Mouse (Mus musculus) heart, adult 2 months (tissue): ENCODE measurements around the gene Slc38a10. TPM values are rescaled to one million over a fixed set of nuclear protein-coding genes. Genes with fewer than 3 reads are reported as not detected.

ENCODE experiments used
- DNase-seq, 2 experiments: peaks; one replicate each; pipeline ENCODE4 v3.0.0; 2021
- H3K27ac ChIP-seq: fragments of 200-600 bp; 2 replicates; pipeline ENCODE4 v1.8.1; 2022
- H3K27me3 ChIP-seq: fragments of 200-500 bp; 2 replicates; pipeline ENCODE4 v1.6.1; 2012; ENCODE audit warnings: mild to moderate bottlenecking, low read length, inconsistent platforms, mixed read lengths; ENCODE audit not compliant: control insufficient read depth, insufficient read depth
- H3K36me3 ChIP-seq: fragments of 200-500 bp; 2 replicates; pipeline ENCODE4 v1.6.1; 2012; ENCODE audit warnings: low read length, inconsistent platforms; ENCODE audit not compliant: control insufficient read depth, insufficient read depth
- H3K4me1 ChIP-seq: fragments of 200-500 bp; 2 replicates; pipeline ENCODE4 v1.6.1; 2011; ENCODE audit warnings: low read length; ENCODE audit not compliant: control insufficient read depth, insufficient read depth
- H3K4me3 ChIP-seq: fragments of 200-600 bp; 2 replicates; pipeline ENCODE4 v1.8.1; 2022
- H3K79me2 ChIP-seq: fragments of 200-500 bp; replicated peaks from 2 replicates; pipeline ENCODE4 v1.6.1; 2012; ENCODE audit warnings: mild to moderate bottlenecking, inconsistent platforms, low read length, moderate library complexity, mixed read lengths; ENCODE audit not compliant: control insufficient read depth, insufficient read depth
- H3K9ac ChIP-seq: fragments of 200-500 bp; 2 replicates; pipeline ENCODE4 v1.6.1; 2012; ENCODE audit warnings: low read depth, mild to moderate bottlenecking, control low read depth, inconsistent platforms, low read length, mixed read lengths
- CTCF ChIP-seq: fragments of 200-600 bp; IDR thresholded peaks from 2 replicates; pipeline ENCODE4 v1.8.1; 2022; ENCODE audit warnings: antibody characterized with exemption, mild to moderate bottlenecking, moderate library complexity
- EP300 ChIP-seq: fragments of 200-500 bp; IDR thresholded peaks from 2 replicates; pipeline ENCODE4 v1.6.1; 2011; ENCODE audit warnings: low read depth, low read length, control low read depth; ENCODE audit not compliant: insufficient read depth
- POLR2A ChIP-seq: fragments of 200-500 bp; IDR thresholded peaks from 2 replicates; pipeline ENCODE4 v1.6.1; 2011; ENCODE audit warnings: mild to moderate bottlenecking, low read depth, low read length, control low read depth; ENCODE audit not compliant: insufficient read depth
- WGBS: fragments of 180-500 bp; shearing (Covaris S2); methylation state at CpG from one replicate; pipeline ENCODE4 v1.1.7; 2018; 5-methylcytosine and 5-hydroxymethylcytosine counted together
- intact Hi-C: fragments of 180-260 bp; cut with DNase I; formaldehyde crosslinking; loops from one replicate; pipeline ENCODE4 v1.15.1; 2025
- long read RNA-seq: library from polyadenylated mRNA; stranded (forward); transcript quantifications from one replicate; pipeline ENCODE4 v2.0.0, GENCODE M21; 2021
- polyA plus RNA-seq: library from polyadenylated mRNA; depleted of rRNA; stranded (reverse); fragments of >200 nt; gene quantifications from 2 replicates; pipeline ENCODE4 v1.2.3, GENCODE M21; 2012; rRNA removed
- total RNA-seq, 2 experiments: library from RNA; stranded (reverse); gene quantifications; 2 replicates each; pipeline ENCODE4 v1.2.3; 2021

The Slc38a10 gene
- 10 to 100 TPM; 83.1 to 89.6 TPM for total RNA-seq
- 84.5 and 128 TPM in 2 replicates for polyA plus RNA-seq
- long read RNA-seq, full-length matches to known transcripts, result 15 of 61 reads
- long read RNA-seq, partial matches to known transcripts, result 5 of 61 reads
- long read RNA-seq, other reads (novel, unspliced or antisense), result 41 of 61 reads

- H3K4me1 ChIP-seq, result peaks cover 8% of the 10 kb centered on the region
- intact Hi-C loops, result loop anchor here (2.0 kb wide), 1 partner anchor 38 kb away; no protein-coding TSS in a partner anchor
- under 1% methylated on average over 28 of the region's 28 CpGs for WGBS
- peak; percentile 83 for TF ChIP-seq POLR2A
- TF ChIP-seq EP300, result peak; percentile 74
- no peak for TF ChIP-seq CTCF
- no peaks in the 10 kb centered on the region for H3K36me3 ChIP-seq
- H3K4me3 ChIP-seq, result peak within 1 kb of the TSS; percentile 79
- H3K79me2 ChIP-seq, result peaks cover 4% of the 10 kb centered on the region
- H3K27me3 ChIP-seq, result no peaks in the 10 kb centered on the region
- peak within 1 kb of the TSS; percentile 79 for H3K27ac ChIP-seq
- peak; percentile 100 for DNase-seq
- peak within 1 kb of the TSS; percentile 77 for H3K9ac ChIP-seq
Observed at GRCm38 (mm10) chr11:120151113-120151494, at the start of gene Slc38a10. Gene Slc38a10, minus strand, starts transcription at chr11:120151346.

- Histone ChIP-seq H3K27me3 (no peaks in the 10 kb centered on the region), H3K79me2 (no peaks in the 10 kb centered on the region), H3K4me3 (no peak overlapping the region), H3K27ac (no peak overlapping the region), H3K4me1 (peaks cover 5% of the 10 kb centered on the region), H3K9ac (no peak overlapping the region), H3K36me3 (no peaks in the 10 kb centered on the region)
- 52% methylated on average over 6 of the region's 6 CpGs for WGBS
- intact Hi-C loops, result no loop called here
- TF ChIP-seq CTCF (no peak), EP300 (no peak), POLR2A (no peak)
- DNase-seq, result no peak
Observed at GRCm38 (mm10) chr11:120200621-120201020, 49.5 kb upstream of the Slc38a10 start.

GRCm38 (mm10) chr11:120199766-120200165 lies 48.6 kb upstream of the Slc38a10 start:
- Histone ChIP-seq H3K36me3 (no peaks in the 10 kb centered on the region), H3K4me3 (no peak overlapping the region), H3K4me1 (peaks cover 4% of the 10 kb centered on the region), H3K79me2 (no peaks in the 10 kb centered on the region), H3K27me3 (no peaks in the 10 kb centered on the region), H3K9ac (no peak overlapping the region), H3K27ac (no peak overlapping the region; the same call in 1 of the 2 replicates)
- intact Hi-C loops, result no loop called here
- 50% methylated on average over 7 of the region's 7 CpGs for whole genome bisulfite sequencing
- peak; percentile 35 to 54 for DNase-seq
- TF ChIP-seq EP300, result peak; percentile 90
- TF ChIP-seq CTCF, result no peak
- peak; percentile 42; the same call in 1 of the 2 replicates for TF ChIP-seq POLR2A

GRCm38 (mm10) chr11:120198831-120199230 lies 47.7 kb upstream of the Slc38a10 start:
- 51% methylated on average over 13 of the region's 13 CpGs for WGBS
- H3K79me2 ChIP-seq, result no peaks in the 10 kb centered on the region
- no peak overlapping the region for H3K9ac ChIP-seq
- TF ChIP-seq POLR2A (no peak), EP300 (no peak), CTCF (no peak)
- no peak overlapping the region for H3K4me3 ChIP-seq
- peaks cover 4% of the 10 kb centered on the region for H3K4me1 ChIP-seq
- H3K27ac ChIP-seq, result no peak overlapping the region
- H3K36me3 ChIP-seq, result no peaks in the 10 kb centered on the region
- no peak for DNase-seq
- intact Hi-C loops, result no loop called here
- H3K27me3 ChIP-seq, result no peaks in the 10 kb centered on the region

- no peak for DNase-seq
- Histone ChIP-seq H3K27ac (peak overlapping the region; percentile 83), H3K4me3 (no peak overlapping the region; the same call in 1 of the 2 replicates), H3K27me3 (no peaks in the 10 kb centered on the region), H3K36me3 (no peaks in the 10 kb centered on the region), H3K9ac (peak overlapping the region; percentile 51), H3K79me2 (no peaks in the 10 kb centered on the region), H3K4me1 (peaks cover 5% of the 10 kb centered on the region)
- TF ChIP-seq CTCF (no peak), EP300 (no peak), POLR2A (no peak)
- 66% methylated on average over 14 of the region's 14 CpGs for WGBS
- intact Hi-C loops, result no loop called here
Observed at GRCm38 (mm10) chr11:120190526-120191412, 39.6 kb upstream of the Slc38a10 start.
